Mouse (Mus musculus) MEL (cell line): ENCODE results near the gene Stx6. TPM values are rescaled to one million over a fixed set of nuclear protein-coding genes. Genes with fewer than 3 reads are reported as not detected.

Experiments
- DNase-seq: peaks from one replicate; pipeline ENCODE4 v3.0.0; 2011; ENCODE audit warnings: low read depth, low spot score
- H3K27ac ChIP-seq: 2 replicates; pipeline ENCODE4 v1.5.1; 2012; ENCODE audit warnings: low read depth, mild to moderate bottlenecking, control low read depth, low read length, moderate library complexity; ENCODE audit not compliant: control insufficient read depth
- H3K27me3 ChIP-seq, 2 experiments: fragments of 150-350 bp in 1 of 2; sonication (generic) in 1 of 2; 2 replicates each; pipeline ENCODE4 v1.6.1; 2012; ENCODE audit warnings: low read length in 2 of 2, mild to moderate bottlenecking in 2 of 2, improper control_type of control experiment in 1 of 2, moderate library complexity in 1 of 2; ENCODE audit not compliant: insufficient read depth in 2 of 2, control insufficient read depth in 1 of 2
- H3K36me3 ChIP-seq, 2 experiments: 2 replicates each; pipeline ENCODE4 v1.6.1; 2012 to 2014; ENCODE audit warnings: low read length in 2 of 2, improper control_type of control experiment in 1 of 2, inconsistent platforms in 1 of 2, mild to moderate bottlenecking in 1 of 2; ENCODE audit not compliant: insufficient read depth in 2 of 2, control insufficient read depth in 1 of 2
- H3K4me1 ChIP-seq, 2 experiments: fragments of 150-350 bp in 1 of 2; sonication (generic) in 1 of 2; 2 replicates each; pipeline ENCODE4 v1.6.1; 2012; ENCODE audit warnings: low read length in 2 of 2, improper control_type of control experiment in 1 of 2, mild to moderate bottlenecking in 1 of 2; ENCODE audit not compliant: insufficient read depth in 2 of 2, control insufficient read depth in 1 of 2
- H3K4me3 ChIP-seq, 2 experiments: fragments of 150-350 bp in 1 of 2; sonication (generic) in 1 of 2; 2 replicates each; pipeline ENCODE4 v1.5.1; 2012; ENCODE audit warnings: low read depth in 2 of 2, low read length in 2 of 2, mild to moderate bottlenecking in 2 of 2, moderate library complexity in 2 of 2, control low read depth in 1 of 2, improper control_type of control experiment in 1 of 2; ENCODE audit not compliant: control insufficient read depth in 1 of 2, insufficient read depth in 1 of 2
- H3K79me2 ChIP-seq: 2 replicates; pipeline ENCODE4 v1.6.1; 2012; ENCODE audit warnings: mild to moderate bottlenecking, low read length, moderate library complexity; ENCODE audit not compliant: control insufficient read depth, poor library complexity, insufficient read depth
- H3K9ac ChIP-seq: 2 replicates; pipeline ENCODE4 v1.6.1; 2012; ENCODE audit warnings: low read depth, mild to moderate bottlenecking, control low read depth, low read length, moderate library complexity; ENCODE audit not compliant: control insufficient read depth, poor library complexity, severe bottlenecking
- H3K9me3 ChIP-seq: fragments of 150-350 bp; sonication (generic); replicated peaks from 2 replicates; pipeline ENCODE4 v1.6.1; 2012; ENCODE audit warnings: mild to moderate bottlenecking, low read length, improper control_type of control experiment, moderate library complexity; ENCODE audit not compliant: insufficient read depth
- BHLHE40 ChIP-seq: IDR thresholded peaks from 2 replicates; pipeline ENCODE4 v1.6.1; 2012; ENCODE audit warnings: low read depth, mild to moderate bottlenecking, inconsistent platforms, low read length, improper control_type of control experiment, borderline replicate concordance
- CHD1 ChIP-seq: IDR thresholded peaks from 2 replicates; pipeline ENCODE4 v1.6.1; 2012; ENCODE audit warnings: low read depth, mild to moderate bottlenecking, inconsistent platforms, low read length, improper control_type of control experiment
- CHD2 ChIP-seq: IDR thresholded peaks from 2 replicates; pipeline ENCODE4 v1.6.1; 2011; ENCODE audit warnings: low read length, improper control_type of control experiment
- CTCF ChIP-seq, 3 experiments: IDR thresholded peaks in 2 of 3; conservative IDR thresholded peaks in 1 of 3; 2 replicates each; pipeline ENCODE4 v1.5.1; 2011 to 2012; ENCODE audit warnings: low read length in 3 of 3, low read depth in 2 of 3, mild to moderate bottlenecking in 2 of 3, improper control_type of control experiment in 1 of 3, inconsistent platforms in 1 of 3, mixed read lengths in 1 of 3, moderate library complexity in 1 of 3; ENCODE audit not compliant: control insufficient read depth in 1 of 3, insufficient read depth in 1 of 3, poor library complexity in 1 of 3, severe bottlenecking in 1 of 3
- E2F4 ChIP-seq: IDR thresholded peaks from 2 replicates; pipeline ENCODE4 v1.6.1; 2011; ENCODE audit warnings: low read depth, low read length, improper control_type of control experiment, borderline replicate concordance
- EP300 ChIP-seq, 2 experiments: IDR thresholded peaks; 2 replicates each; pipeline ENCODE4 v1.6.1; 2011; ENCODE audit warnings: improper control_type of control experiment in 2 of 2, low read length in 2 of 2, low read depth in 1 of 2, mild to moderate bottlenecking in 1 of 2
- ETS1 ChIP-seq: IDR thresholded peaks from 2 replicates; pipeline ENCODE4 v1.6.1; 2012; ENCODE audit warnings: low read depth, mild to moderate bottlenecking, inconsistent platforms, low read length, improper control_type of control experiment, moderate library complexity
- GABPA ChIP-seq: IDR thresholded peaks from 2 replicates; pipeline ENCODE4 v1.6.1; 2012; ENCODE audit warnings: low read depth, mild to moderate bottlenecking, inconsistent platforms, low read length, improper control_type of control experiment, moderate library complexity
- GATA1 ChIP-seq: IDR thresholded peaks from 2 replicates; pipeline ENCODE4 v1.6.1; 2011; ENCODE audit warnings: low read depth, low read length, improper control_type of control experiment
- HCFC1 ChIP-seq: IDR thresholded peaks from 2 replicates; pipeline ENCODE4 v1.6.1; 2012; ENCODE audit warnings: low read depth, mild to moderate bottlenecking, inconsistent platforms, low read length, improper control_type of control experiment, moderate library complexity
- JUND ChIP-seq: IDR thresholded peaks from 2 replicates; pipeline ENCODE4 v1.6.1; 2011; ENCODE audit warnings: low read depth, mild to moderate bottlenecking, improper control_type of control experiment, low read length
- KAT2A ChIP-seq: conservative IDR thresholded peaks from 2 replicates; pipeline ENCODE4 v1.6.1; 2012; ENCODE audit warnings: low read depth, low read length, improper control_type of control experiment, inconsistent platforms
- MAFK ChIP-seq: IDR thresholded peaks from 2 replicates; pipeline ENCODE4 v1.6.1; 2011; ENCODE audit warnings: low read depth, mild to moderate bottlenecking, low read length, improper control_type of control experiment, borderline replicate concordance
- MAX ChIP-seq: IDR thresholded peaks from 2 replicates; pipeline ENCODE4 v1.6.1; 2011; ENCODE audit warnings: low read length, improper control_type of control experiment
- MAZ ChIP-seq: IDR thresholded peaks from 2 replicates; pipeline ENCODE4 v1.6.1; 2012; ENCODE audit warnings: low read depth, mild to moderate bottlenecking, inconsistent platforms, low read length, improper control_type of control experiment
- MYB ChIP-seq: IDR thresholded peaks from 2 replicates; pipeline ENCODE4 v1.6.1; 2011; ENCODE audit warnings: mild to moderate bottlenecking, low read depth, low read length, improper control_type of control experiment
- MYC ChIP-seq: IDR thresholded peaks from 2 replicates; pipeline ENCODE4 v1.6.1; 2011; ENCODE audit warnings: low read depth, mild to moderate bottlenecking, low read length, improper control_type of control experiment, moderate library complexity
- NELFE ChIP-seq: IDR thresholded peaks from 2 replicates; pipeline ENCODE4 v1.6.1; 2011; ENCODE audit warnings: low read depth, low read length, improper control_type of control experiment
- NRF1 ChIP-seq: IDR thresholded peaks from 2 replicates; pipeline ENCODE4 v1.6.1; 2014; ENCODE audit warnings: low read depth, mild to moderate bottlenecking, inconsistent platforms, low read length, improper control_type of control experiment, moderate library complexity; ENCODE audit not compliant: poor library complexity, insufficient read depth, severe bottlenecking
- POLR2A ChIP-seq, 2 experiments: IDR thresholded peaks; 2 replicates each; pipeline ENCODE4 v1.6.1; 2011 to 2012; ENCODE audit warnings: low read length in 2 of 2, mild to moderate bottlenecking in 2 of 2, control low read depth in 1 of 2, improper control_type of control experiment in 1 of 2, low read depth in 1 of 2, moderate library complexity in 1 of 2; ENCODE audit not compliant: control insufficient read depth in 1 of 2, insufficient read depth in 1 of 2, poor library complexity in 1 of 2
- POLR2AphosphoS5 ChIP-seq: IDR thresholded peaks from 2 replicates; pipeline ENCODE4 v1.6.1; 2012; ENCODE audit warnings: low read depth, borderline replicate concordance, mild to moderate bottlenecking, inconsistent platforms, low read length, moderate library complexity, mixed read lengths
- RAD21 ChIP-seq: IDR thresholded peaks from 2 replicates; pipeline ENCODE4 v1.6.1; 2011; ENCODE audit warnings: mild to moderate bottlenecking, low read depth, low read length, improper control_type of control experiment
- SIN3A ChIP-seq: IDR thresholded peaks from 2 replicates; pipeline ENCODE4 v1.6.1; 2012; ENCODE audit warnings: low read length, improper control_type of control experiment, inconsistent platforms
- SMC3 ChIP-seq: IDR thresholded peaks from 2 replicates; pipeline ENCODE4 v1.6.1; 2011; ENCODE audit warnings: low read depth, low read length, improper control_type of control experiment
- TAL1 ChIP-seq: IDR thresholded peaks from 2 replicates; pipeline ENCODE4 v1.6.1; 2012; ENCODE audit warnings: mild to moderate bottlenecking, inconsistent platforms, low read length, moderate library complexity, mixed read lengths
- TBP ChIP-seq: IDR thresholded peaks from 2 replicates; pipeline ENCODE4 v1.8.0; 2011; ENCODE audit warnings: low read depth, low read length, improper control_type of control experiment
- UBTF ChIP-seq: IDR thresholded peaks from 2 replicates; pipeline ENCODE4 v1.6.1; 2012; ENCODE audit warnings: low read depth, mild to moderate bottlenecking, inconsistent platforms, low read length, improper control_type of control experiment, moderate library complexity, borderline replicate concordance; ENCODE audit not compliant: insufficient read depth
- USF1 ChIP-seq: IDR thresholded peaks from 2 replicates; pipeline ENCODE4 v1.6.1; 2014; ENCODE audit warnings: low read depth, mild to moderate bottlenecking, inconsistent platforms, low read length, improper control_type of control experiment, moderate library complexity
- USF2 ChIP-seq, 2 experiments: IDR thresholded peaks; 2 replicates each; pipeline ENCODE4 v1.6.1; 2011 to 2012; ENCODE audit warnings: improper control_type of control experiment in 2 of 2, low read length in 2 of 2, borderline replicate concordance in 1 of 2, inconsistent platforms in 1 of 2, low read depth in 1 of 2, mild to moderate bottlenecking in 1 of 2; ENCODE audit not compliant: insufficient read depth in 1 of 2
- ZC3H11A ChIP-seq: IDR thresholded peaks from 2 replicates; pipeline ENCODE4 v1.6.1; 2012; ENCODE audit warnings: low read depth, mild to moderate bottlenecking, inconsistent platforms, low read length, improper control_type of control experiment
- ZKSCAN1 ChIP-seq: IDR thresholded peaks from 2 replicates; pipeline ENCODE4 v1.6.1; 2012; ENCODE audit warnings: low read depth, mild to moderate bottlenecking, inconsistent platforms, low read length, improper control_type of control experiment, moderate library complexity
- ZMIZ1 ChIP-seq: IDR thresholded peaks from 2 replicates; pipeline ENCODE4 v1.6.1; 2012; ENCODE audit warnings: low read depth, mild to moderate bottlenecking, inconsistent platforms, low read length, improper control_type of control experiment, moderate library complexity
- ZNF384 ChIP-seq: IDR thresholded peaks from 2 replicates; pipeline ENCODE4 v1.6.1; 2012; ENCODE audit warnings: low read depth, mild to moderate bottlenecking, inconsistent platforms, low read length, improper control_type of control experiment
- polyA plus RNA-seq, 2 experiments: library from polyadenylated mRNA; stranded (reverse) in 1 of 2; unstranded in 1 of 2; fragments of >175 nt in 1 of 2; fragments of >200 nt in 1 of 2; gene quantifications; 2 replicates each; pipeline versions ENCODE4 v1.2.1 to v1.2.4; 2012; ENCODE audit warnings: low replicate concordance in 2 of 2, low read depth in 1 of 2; ENCODE audit not compliant: insufficient read length in 2 of 2, insufficient read depth in 1 of 2, missing spikeins in 1 of 2
- total RNA-seq: library from RNA; depleted of rRNA; stranded (reverse); fragments of 300-350 nt; gene quantifications from 2 replicates; pipeline ENCODE4 v1.2.3, GENCODE M21; 2012

Gene Stx6
- total and polyA plus RNA-seq, 3 experiments = 18.1 to 38.4 TPM; not detected in 1

GRCm38 (mm10) chr1:155140076-155140475 lies 18.4 kb upstream of the Stx6 start:
- peaks cover 0 to 1% of the 10 kb centered on the region in 2 experiments; a peak in 1 of 4 replicates for H3K4me1 ChIP-seq
- H3K9ac ChIP-seq = no peak overlapping the region
- TF ChIP-seq NELFE = no peak
- no peak for TF ChIP-seq USF2 (IDR thresholded peaks at IDR 0.05; ENCODE audit: borderline replicate concordance in 1 of 2, insufficient read depth in 1 of 2, low read depth in 1 of 2, low read length in 2 of 2)
- no peak for TF ChIP-seq POLR2A (IDR thresholded peaks at IDR 0.05; ENCODE audit: control insufficient read depth in 1 of 2, insufficient read depth in 1 of 2, low read depth in 1 of 2, low read length in 2 of 2, poor library complexity in 1 of 2)
- no peak for TF ChIP-seq TBP
- no peak for TF ChIP-seq GATA1
- TF ChIP-seq MYB = no peak
- TF ChIP-seq MAFK = no peak
- no peak for TF ChIP-seq NRF1
- no peak for TF ChIP-seq ZKSCAN1
- TF ChIP-seq SIN3A = 0 out of 2 replicates have a peak, but pooled peaks have one; percentile 42
- TF ChIP-seq ZMIZ1 = no peak
- peak; percentile 50 to 82 (median 52) for TF ChIP-seq CTCF (IDR thresholded peaks at IDR 0.05 in 2 of 3, conservative IDR thresholded peaks at IDR 0.05 in 1 of 3; ENCODE audit: control insufficient read depth in 1 of 3, insufficient read depth in 1 of 3, low read depth in 2 of 3, low read length in 3 of 3, poor library complexity in 1 of 3, severe bottlenecking in 1 of 3)
- no peak for TF ChIP-seq EP300 (IDR thresholded peaks at IDR 0.05; ENCODE audit: low read depth in 1 of 2, low read length in 2 of 2)
- 0 out of 2 replicates have a peak, but pooled peaks have one; percentile 37 for TF ChIP-seq MAZ
- TF ChIP-seq HCFC1 = no peak
- TF ChIP-seq RAD21 = peak; percentile 69
- TF ChIP-seq ETS1 = no peak
- TF ChIP-seq ZC3H11A = peak; percentile 84
- no peak for TF ChIP-seq KAT2A
- no peak for TF ChIP-seq GABPA
- no peak for TF ChIP-seq MAX
- TF ChIP-seq BHLHE40 = no peak
- TF ChIP-seq SMC3 = peak; percentile 98
- TF ChIP-seq POLR2AphosphoS5 = no peak
- no peak for TF ChIP-seq UBTF
- no peak for TF ChIP-seq CHD1
- TF ChIP-seq E2F4 = no peak
- no peak for TF ChIP-seq USF1
- TF ChIP-seq MYC = no peak
- TF ChIP-seq JUND = no peak
- no peak for TF ChIP-seq CHD2
- no peak for TF ChIP-seq TAL1
- no peak for TF ChIP-seq ZNF384
- H3K79me2 ChIP-seq = no peaks in the 10 kb centered on the region
- no peaks in the 10 kb centered on the region for H3K27me3 ChIP-seq
- no peak overlapping the region for H3K27ac ChIP-seq
- peak; percentile 86 for DNase-seq
- no peak overlapping the region for H3K4me3 ChIP-seq
- no peaks in the 10 kb centered on the region for H3K9me3 ChIP-seq
- H3K36me3 ChIP-seq = peaks cover 0 to 3% of the 10 kb centered on the region in 2 experiments; a peak in 2 of 4 replicates
